Mouse (Mus musculus) layer of hippocampus, postnatal 10 days (tissue): ENCODE results near the gene Hdlbp. TPM values are rescaled to one million over a fixed set of nuclear protein-coding genes. Genes with fewer than 3 reads are reported as not detected.
"Not testable (repeated sequence)": the region's sequence is repeated elsewhere in the genome, so short reads cannot be mapped to it uniquely, and the experiment has no call there.

Experiments used
- DNase-seq, 2 experiments: peaks; one replicate each; pipeline ENCODE4 v3.0.0; 2021; ENCODE audit warnings: low spot score in 2 of 2
- long read RNA-seq: library from polyadenylated mRNA; stranded (forward); transcript quantifications from one replicate; pipeline ENCODE4 v2.0.0, GENCODE M21; 2023
- total RNA-seq, 2 experiments: library from RNA; stranded (reverse); gene quantifications; 2 replicates each; pipeline ENCODE4 v1.2.3; 2021

Hdlbp gene
- total RNA-seq: 100 to 1,000 TPM; 127 to 142 TPM
- long read RNA-seq, full-length matches to known transcripts: 21 of 41 reads
- long read RNA-seq, partial matches to known transcripts: 9 of 41 reads
- long read RNA-seq, other reads (novel, unspliced or antisense): 11 of 41 reads

DNA sequence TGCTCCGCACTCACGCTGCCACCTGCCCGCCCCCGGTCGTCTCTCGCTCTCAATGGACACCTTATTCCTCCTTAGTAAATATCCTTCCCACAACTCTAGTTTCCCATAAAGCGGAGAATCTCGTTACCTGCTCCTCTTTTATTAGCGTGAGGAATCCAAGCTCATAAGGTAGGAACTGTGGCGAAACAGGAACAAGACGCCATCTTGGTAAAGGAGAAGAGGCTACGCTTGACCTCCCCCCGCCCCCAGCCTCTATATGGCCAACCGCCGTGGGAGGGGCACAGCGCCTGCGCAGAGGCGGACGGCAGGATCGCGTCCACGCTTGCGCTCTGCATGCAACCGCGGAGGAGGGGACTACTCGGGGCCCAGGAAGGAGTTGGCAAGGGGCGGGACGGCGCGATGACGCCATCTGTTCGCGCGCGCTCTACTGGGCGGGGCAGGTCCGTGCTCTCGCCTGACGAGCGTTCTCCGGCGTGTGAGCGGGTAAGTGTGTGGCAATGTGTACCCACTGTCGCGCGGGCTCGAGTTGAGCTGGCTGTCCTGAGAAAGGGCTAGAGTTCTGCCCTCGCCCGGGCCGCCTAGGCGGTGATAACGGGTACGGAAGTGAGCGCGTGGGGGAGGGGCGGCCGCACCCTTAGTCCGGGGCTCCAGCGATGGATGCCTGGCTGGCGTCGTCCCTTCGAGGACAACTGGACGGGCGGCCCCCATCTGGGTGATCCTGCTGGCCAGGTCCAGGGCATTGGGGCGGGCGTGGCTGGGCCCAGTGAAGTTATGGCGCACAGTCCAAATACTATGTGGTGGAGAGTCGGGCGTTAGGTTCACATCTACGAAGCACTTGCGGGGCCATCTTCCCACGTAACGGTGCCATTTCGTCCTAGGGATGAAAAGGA, at the start of gene Hdlbp:
Hdlbp (minus strand) TSS at position 230 of the 890 bp plus-strand sequence.
- peak; percentile 99 for DNase-seq

DNA sequence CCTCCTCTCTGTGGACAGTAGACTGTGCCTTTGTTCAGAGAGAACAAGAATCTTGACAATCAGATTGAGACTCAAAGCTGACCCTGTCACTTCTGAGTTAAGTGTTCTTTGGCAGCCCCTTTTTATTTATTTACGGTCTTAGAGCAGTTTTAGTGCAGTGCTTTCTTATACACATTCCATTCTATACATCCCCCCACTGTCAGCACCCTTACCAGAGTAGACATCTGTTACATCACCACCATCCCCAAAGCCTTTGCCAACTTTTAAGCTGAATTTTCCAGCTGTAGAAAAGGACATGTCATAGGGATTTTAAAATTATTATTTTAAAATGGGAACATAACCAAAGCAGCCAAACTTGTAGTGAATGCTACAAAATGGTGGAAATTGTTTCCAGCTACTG, 43.7 kb upstream of the Hdlbp start:
- DNase-seq: no peak

DNA sequence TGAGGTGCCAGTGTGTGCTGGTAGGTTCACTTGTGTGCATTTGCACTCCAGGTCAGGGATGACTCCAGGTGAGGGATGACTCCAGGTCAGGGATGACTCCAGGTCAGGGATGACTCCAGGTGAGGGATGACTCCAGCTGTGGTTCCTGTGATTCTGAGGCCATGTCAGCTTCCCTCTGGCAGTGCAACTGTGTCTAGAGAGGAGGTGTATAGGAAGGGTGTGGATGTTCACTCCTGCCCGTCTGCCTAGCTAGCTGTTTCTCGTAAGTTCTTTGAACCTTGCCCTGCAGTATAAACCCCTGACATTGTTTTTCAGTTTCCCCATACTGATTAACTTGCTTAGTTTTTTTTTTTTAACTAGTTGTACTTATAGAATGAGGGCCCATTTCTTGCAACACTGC, 42.9 kb upstream of the Hdlbp start:
- no peak for DNase-seq

DNA sequence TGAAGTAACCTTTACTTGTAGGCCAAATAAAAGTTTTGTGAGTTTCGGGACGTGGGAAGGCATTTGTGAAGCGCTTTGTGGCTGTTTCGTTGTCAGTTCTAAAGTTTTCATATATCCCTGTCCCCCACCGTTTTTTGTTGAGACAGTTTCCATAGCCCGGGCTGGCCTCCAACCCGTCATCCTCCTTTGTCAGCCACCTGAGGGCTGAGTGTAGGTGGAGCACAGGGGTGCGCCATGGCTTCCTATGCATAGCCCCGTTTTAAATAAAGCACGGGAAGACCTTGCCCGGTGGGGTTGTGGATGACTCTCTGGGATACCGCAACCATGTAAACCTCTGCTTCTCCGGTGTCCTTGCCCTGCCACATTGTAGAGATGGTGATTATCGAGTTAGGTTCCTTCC, 34.6 kb upstream of the Hdlbp start:
- no peak for DNase-seq

DNA sequence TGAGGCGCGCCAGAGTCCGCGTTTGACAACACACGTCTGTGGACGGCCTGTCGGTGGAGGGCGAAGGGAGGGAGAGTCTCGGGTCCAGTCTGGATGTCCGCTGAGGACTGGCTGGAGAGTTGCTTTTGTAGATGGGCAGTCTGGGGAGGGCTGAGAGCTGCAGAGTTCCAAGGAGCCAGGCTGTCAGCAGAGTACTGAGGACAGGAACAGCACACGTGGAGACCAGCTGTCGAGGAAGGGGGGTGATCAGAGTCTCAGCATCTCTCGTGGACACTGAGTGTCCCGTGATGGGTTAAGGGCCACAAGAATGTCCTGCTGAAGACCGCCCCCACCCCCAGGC, 33.7 kb upstream of the Hdlbp start:
- no peak for DNase-seq

DNA sequence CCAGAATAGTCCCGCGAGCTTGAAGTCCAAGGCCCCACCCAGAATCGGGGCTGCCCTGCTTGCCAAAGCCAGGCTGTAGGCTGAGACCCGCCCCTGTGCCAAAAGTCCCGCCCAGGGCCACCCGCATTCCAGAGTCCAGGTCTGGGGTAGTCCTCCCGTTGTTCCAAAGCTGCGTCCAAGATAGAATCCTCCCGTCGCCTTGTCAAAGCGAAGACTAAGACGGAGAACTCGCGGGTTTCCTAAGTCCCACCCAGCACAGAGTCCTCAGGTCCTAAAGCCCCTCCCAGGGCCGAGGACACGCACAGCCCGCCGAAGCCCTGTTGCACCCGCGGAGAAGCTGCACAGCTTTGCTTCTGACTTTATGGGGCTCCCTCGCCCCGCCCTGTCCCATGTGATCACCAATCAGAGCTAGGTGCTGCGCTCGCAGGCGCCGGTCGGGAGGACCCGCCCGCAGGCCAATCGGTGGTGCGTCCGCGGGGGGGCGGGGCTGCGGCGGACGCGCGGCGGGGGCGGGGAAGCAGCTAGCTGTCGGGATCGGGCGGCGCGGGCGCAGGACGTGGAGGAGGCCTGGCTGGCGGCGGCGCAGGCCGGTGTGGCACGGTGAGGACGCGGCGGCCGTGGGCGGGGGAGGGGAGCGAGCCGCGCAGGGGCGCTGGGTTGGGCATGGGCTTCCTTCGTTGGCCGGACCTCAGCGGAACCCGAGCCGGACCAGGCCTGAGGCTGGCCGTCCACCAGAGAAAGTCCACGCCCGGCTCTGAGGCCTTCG, 33.2 kb upstream of the Hdlbp start, which contains the start of gene Farp2:
Farp2 (plus strand) TSS at position 495 of the 766 bp plus-strand sequence.
- DNase-seq: peak; percentile 83 to 92

DNA sequence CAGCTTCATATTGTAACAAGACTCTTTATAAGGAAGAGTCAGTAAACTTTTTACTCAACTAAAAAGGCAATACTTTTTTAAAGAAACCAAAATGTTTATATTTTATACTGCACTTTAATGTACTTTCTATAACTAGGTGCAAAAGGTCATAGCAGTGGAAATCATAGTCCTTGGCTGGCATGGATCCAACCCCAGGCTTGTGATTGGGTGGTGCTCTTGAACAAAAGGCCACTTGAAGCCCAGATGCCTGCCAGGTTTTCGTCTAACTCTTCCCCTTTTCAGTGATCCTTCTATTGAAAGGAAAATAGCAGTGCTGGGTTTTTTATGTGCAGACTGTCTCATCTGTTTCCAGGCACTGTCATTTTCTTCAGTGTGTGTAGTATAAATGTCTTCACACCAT, 30.0 kb upstream of the Hdlbp start:
- DNase-seq: not testable (repeated sequence)

DNA sequence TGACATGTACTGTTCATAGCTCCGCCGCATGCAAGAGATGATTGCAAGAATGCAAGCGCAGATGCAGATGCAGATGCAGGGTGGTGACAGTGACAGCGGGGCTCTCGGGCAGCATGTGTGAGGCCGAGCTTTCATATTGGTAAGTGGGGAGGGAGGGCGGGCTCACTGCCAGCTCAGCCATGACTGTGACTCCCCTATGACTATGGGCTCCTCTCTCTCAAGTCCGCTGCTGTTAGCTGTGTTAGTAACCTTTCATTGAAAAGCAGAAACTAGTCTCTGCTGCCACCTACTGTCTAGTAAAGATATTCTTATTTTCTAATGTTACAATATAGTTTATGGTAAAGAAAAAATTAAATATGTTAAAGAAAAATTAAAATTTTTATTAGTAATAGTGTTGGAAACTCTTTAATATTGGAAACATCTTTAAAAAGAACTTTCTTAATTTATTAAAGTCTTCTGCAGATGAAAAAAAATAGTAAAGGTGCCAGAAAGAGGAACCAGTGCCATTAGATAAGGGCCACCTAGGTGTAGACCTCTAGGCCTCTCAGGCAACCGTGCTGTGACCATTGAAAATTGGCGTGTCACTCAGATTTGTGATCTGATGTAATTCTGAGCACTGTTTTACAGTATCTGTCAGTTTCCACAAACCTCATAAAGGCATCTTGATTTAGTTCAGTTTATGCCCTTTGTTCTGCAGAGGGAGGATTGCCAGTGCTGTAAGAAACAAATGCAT, 28.5 kb upstream of the Hdlbp start:
- peak in 1 of 2 experiments; percentile 15 for DNase-seq

DNA sequence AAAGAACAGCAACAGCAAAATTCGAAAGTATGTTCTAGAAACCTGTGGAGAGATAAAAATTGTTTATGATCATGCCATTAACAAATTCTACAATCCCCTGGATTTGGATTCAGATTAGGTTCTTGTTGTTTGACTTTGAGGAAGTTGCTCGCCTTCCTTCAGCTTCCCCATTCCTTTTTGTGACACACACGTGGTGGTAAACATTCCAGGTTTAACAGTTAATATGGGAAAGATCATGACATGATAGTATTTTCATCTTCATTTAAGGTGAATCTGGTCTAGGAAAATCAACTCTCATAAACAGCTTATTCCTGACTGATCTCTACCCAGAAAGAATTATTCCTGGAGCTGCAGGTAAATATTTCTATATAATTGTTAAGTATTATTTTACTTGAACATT, 16.7 kb upstream of the Hdlbp start:
- no peak for DNase-seq

DNA sequence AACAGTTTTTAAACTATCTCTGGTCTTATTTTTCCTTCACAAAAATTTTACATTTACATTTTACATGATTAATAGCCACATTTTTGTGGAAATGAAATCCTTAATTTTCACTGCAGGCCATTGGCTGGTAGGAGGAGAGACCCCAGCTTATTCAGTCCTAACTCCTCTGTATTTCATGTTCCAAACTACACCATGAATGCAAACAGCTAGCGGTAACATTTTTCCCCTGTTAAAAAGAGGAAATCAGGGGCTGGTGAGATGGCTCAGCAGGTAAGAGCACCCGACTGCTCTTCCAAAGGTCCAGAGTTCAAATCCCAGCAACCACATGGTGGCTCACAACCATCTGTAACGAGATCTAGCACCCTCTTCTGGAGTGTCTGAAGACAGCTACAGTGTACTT, 7.7 kb upstream of the Hdlbp start:
- DNase-seq: not testable (repeated sequence)

DNA sequence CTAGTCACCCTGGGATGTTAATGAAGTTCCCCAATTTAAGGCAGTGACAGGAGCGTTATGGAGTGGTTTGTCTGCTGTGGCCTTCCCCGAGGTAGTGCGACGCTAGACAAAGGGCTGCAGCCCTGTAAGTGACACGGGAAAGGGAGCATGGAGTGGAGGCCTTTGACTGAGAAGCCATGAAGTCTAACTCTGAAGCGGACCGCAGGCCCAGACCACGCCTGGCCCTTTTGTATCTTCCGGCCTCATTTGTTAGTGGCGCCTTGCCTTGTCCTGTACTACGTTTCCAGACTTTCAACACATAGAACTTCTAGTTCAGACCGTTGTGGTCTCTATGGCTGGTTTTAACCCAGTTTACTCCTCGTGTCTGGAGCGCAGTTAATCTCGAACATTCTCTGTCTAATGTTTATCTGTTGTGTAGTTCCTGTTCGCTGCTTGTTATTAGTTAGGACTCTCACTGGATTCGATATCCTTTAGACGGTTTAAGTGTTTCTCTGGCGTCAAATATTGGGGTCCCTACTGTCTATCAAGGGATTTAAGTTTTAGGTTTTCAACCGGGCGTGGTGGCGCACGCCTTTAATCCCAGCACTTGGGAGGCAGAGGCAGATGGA, 965 bp upstream of the Hdlbp start:
- no peak for DNase-seq

DNA sequence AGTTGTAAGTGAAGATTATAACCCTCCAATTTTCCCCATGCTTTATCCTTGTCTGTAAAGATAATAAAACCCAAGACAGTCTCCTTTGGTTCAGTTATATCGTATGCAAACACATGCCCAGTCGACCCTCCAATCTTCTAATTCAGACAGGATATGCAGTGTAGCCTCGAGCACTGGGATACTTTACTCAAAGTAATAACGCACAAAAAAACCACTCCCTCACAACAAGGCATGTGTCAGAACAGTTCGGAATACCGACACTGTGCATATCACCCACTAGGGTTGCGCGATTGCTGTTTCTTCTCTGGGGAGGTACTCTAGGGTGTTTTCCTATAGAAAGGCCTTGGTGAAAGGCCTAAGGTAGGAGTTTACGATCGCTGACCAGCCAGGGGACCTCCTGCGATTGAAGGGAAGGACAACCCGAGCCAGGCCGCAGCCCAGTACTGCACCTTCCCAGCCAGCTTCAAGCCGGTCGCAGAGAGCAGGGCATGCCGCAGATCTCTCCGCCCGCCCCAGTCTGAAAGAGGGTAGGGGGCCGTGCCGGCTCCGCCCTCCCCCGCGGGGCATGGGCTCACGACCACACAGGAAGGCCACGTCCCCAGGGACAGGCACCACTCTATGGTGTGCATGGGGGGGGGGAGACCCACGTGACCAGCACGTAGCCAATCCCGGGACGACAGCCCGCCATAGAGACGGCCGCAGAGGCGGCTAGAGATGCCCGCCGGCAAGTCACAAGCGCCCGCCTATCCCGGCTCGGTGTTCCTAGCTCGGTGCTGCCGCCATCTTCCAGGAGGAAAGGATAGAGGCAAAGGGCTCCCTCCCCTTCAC, 643 bp downstream of the Hdlbp start:
- DNase-seq: peak; percentile 97 to 98

DNA sequence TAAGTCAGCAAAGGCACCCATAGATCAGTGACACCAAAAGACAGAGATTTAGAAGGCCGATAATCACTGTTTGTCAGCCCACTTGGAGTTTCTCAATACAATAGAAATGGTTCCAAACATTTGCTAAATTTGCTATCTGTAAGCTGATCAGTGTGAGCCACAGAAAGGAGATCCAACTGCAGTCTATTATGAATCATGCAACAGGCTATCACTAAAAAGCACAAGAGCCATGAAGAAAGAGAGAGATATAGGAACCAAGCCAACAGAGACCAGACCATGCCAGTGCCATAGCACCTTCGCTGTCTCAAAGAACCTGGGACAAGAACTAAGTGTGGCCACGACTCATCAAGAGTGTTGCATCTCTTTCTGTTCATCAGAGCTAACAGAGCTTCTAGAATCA, 2.9 kb downstream of the Hdlbp start:
- DNase-seq: no peak

DNA sequence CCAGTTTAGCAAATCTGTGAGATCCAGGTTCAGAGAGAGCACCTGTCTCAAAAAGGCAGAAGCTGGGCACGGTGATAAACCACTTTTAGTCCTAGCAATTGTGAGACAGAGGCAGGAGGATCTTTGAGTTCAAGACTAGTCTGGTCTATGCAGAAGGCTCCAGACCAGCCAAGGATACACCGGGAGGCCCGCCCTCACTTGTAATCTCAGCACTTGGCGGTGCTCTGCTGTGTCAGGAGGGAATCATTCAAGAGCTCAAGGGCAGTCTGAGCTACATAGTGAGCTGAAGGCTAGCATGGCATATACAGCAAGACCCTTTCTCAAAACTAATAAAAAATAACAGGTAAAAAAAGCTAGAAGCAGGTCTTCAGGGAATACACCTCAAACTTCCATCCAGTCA, 10.0 kb downstream of the Hdlbp start:
- DNase-seq: no peak

DNA sequence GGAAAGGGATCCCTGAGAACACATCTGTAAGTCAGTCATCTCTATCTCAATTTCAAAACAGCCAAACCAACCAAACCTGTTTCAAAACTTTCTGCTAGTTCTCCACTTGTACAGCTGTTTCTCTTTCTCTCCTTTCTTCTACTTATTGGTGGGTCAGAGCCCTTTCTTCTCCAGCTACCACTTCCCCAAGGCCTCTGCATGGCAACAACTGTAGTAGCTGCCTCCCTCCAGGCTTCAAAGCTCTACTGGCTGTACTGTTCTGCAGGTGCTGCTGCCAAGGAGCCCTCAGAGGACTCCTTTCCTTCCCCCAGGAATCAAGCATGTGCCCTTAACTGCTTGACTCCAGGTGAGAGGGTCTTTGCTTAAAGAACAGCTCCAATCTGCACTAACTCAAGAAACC, 12.9 kb downstream of the Hdlbp start:
- no peak for DNase-seq

DNA sequence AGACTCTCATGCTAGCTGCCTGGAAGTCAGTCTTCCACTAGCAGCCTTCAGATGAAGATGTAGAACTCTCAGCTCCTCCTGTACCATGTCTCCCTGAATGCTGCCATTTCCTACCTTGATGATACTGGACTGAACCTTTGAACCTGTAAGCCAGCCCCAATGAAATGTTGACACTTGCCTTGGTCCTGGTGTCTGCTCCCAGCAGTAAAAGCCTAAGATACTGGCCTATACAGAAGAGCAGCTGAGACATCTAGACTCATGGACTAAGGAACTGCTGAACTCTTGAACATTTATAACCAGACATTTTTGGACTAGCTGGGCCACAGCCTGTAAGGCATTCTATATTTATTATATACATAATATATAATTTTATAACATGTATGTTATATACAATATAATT, 13.5 kb downstream of the Hdlbp start:
- no peak for DNase-seq

DNA sequence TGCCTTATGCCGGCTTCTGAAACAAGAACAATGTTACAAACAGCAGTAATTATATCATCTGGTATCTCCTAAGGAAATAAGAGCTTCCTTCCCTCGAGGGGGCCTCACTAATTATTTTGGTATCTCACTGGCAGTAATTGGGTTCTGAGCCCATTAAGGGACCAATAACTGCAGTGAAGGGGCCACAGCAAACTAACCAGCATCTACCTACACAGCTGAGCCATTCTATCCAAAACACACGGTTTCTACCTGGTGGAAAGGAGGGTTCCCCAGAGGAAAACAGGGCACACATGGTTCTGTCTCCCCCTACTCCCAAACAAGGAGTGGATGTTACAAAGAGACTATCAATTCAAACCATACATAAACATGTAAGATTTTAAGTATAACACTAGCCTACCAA, 19.5 kb downstream of the Hdlbp start:
- no peak for DNase-seq

DNA sequence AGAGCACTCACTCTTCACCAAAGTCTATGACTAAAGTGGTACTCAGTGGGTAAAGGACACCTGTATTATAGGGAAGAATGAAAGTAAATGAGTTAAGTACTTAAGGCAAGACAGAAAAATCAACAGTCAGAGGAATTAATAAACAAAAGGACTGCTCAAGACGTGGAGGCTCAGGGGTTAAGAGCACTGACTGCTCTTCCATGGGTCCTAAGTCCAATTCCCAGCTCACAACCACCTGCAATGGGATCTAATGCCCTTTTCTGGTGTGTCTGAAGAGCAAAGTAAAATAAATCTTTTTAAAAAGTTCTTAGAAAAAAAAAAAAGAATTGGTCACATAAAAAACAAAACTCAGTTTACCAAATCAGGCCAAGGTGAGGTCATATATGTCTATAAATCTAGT, 20.3 kb downstream of the Hdlbp start:
- no peak for DNase-seq

DNA sequence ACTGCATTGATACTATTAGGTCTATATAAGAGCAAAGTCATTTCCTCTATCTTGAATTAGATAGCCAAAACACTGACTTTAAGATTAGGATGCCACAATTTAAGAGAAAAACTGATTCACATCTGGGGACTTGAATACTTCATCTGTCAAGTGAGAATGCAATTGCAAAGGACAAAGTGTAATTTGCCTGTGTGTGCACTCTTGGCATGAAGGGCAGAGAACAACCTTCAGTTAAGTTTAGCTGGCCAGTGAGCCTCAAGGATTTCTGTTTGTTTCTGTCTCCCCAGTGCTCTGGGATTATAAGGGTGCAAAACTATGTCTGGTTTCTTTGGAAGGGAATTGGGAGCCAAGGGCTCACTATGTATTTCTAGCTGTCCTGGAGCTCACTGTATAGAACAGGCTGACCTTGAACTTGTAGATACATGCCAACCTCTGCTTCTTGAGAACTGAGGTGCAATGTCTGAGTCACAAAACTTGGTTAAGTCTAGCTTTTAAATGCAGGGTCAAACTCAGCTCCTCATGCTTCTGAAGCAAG, 24.8 kb downstream of the Hdlbp start:
- no peak for DNase-seq

DNA sequence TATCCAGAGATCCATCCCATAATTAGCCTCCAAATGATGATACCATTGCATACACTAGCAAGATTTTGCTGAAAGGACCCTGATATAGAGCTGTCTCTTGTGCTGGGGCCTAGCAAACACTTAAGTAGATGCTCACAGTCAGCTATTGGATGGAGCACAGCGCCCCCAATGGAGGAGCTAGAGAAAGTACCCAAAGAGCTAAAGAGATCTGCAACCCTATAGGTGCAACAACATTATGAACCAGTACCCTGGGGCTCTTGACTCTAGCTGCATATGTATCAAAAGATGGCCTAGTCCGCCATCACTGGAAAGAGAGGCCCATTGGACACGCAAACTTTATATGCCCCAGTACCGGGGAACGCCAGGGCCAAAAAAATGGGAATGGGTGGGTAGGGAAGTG, 28.5 kb downstream of the Hdlbp start:
- DNase-seq: not testable (repeated sequence)
